8 mouse cellular contexts compared by ENCODE assay signal in the genomic region with DNA sequence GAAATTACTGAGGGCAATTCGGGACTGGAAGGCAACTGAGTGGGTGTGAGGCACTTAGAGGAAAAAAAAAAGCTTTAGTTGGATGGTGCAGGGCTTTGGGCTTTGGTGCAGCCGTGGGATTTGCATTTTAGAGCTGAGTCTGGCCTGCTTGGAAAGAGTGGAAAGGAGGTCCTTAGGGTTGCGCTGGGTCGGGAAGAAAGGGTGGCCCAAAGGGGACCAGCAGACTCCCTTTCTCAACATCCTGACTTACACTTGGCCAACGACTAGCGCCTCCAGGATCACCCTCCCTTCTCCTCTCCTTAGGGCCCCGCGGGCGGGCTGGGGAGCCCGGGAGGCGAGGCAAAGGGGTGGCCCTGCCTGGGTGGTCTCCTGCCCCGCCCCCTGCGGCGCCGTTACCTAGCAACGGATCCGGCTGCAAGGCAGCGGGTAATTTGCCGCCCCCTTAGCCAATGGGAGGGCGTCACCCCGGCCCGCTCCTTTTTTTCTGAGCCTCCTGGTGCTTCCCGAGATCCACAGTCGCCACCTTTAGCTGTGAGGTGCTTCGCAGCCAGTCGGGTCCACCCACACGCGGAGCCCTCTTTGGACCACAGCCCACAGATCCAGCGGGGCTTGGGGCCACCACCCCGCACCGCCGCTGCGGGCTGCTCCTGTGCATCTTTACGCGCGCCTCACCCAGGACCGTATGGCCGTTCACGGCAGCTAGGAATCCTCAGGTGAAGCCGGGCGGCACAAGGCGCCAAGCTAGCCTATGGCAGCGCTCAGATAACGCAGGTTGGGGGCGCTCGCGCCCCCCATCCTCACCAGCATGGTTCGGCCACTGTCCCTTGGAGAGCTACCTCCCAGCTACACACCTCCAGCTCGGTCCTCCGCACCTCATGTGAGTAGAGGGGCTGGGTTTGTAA. TPM values are rescaled to one million over a fixed set of nuclear protein-coding genes. Genes with fewer than 3 reads are reported as not detected.
A peak's percentile ranks its signal among the peaks of the same experiment; 100 is the strongest.
DNase-seq lines count a peak whose midpoint lies in the region; ATAC-seq and TF ChIP-seq lines count a peak whose summit lies in the region.

A gene (plus strand): TSS at position 525 of the 902 bp plus-strand sequence.

- TF ChIP-seq CTCF in liver, adult 2 months (IDR thresholded peaks at IDR 0.05; ENCODE audit: low read depth, low read length) = no peak
- TF ChIP-seq CTCF in midbrain, postnatal 0 days (IDR thresholded peaks at IDR 0.05) = 0 out of 2 replicates have a peak, but pooled peaks have one; percentile 32

- peak within 1 kb of the TSS; percentile 66 for H3K4me3 ChIP-seq in embryonic facial prominence, embryonic 14.5 days (ENCODE audit: low read depth, low read length)
- H3K4me3 ChIP-seq in heart, embryonic 10.5 days = peak within 1 kb of the TSS; percentile 80
- H3K4me3 ChIP-seq in kidney, embryonic 14.5 days (ENCODE audit: low read length) = peak within 1 kb of the TSS; percentile 59
- H3K4me3 ChIP-seq in liver, adult 2 months (ENCODE audit: insufficient read depth, low read depth, low read length) = peak within 1 kb of the TSS; percentile 51
- peak within 1 kb of the TSS; percentile 63 for H3K4me3 ChIP-seq in midbrain, postnatal 0 days (ENCODE audit: low read depth, low read length)

- peak within 1 kb of the TSS; percentile 76 for H3K27ac ChIP-seq in embryonic facial prominence, embryonic 14.5 days (replicated peaks; ENCODE audit: low read depth, low read length)
- H3K27ac ChIP-seq in heart, embryonic 10.5 days = peak within 1 kb of the TSS; percentile 85
- peak within 1 kb of the TSS; percentile 80 for H3K27ac ChIP-seq in kidney, embryonic 14.5 days (ENCODE audit: low read depth, low read length)
- peak within 1 kb of the TSS; percentile 82 for H3K27ac ChIP-seq in liver, adult 2 months (replicated peaks; ENCODE audit: insufficient read depth, low read depth, low read length)
- 0 out of 2 replicates have a peak within 1 kb of the TSS, but pooled peaks have one; percentile 39 for H3K27ac ChIP-seq in midbrain, postnatal 0 days (ENCODE audit: low read depth, low read length)

- peak; percentile 37 to 67 for DNase-seq in spleen, postnatal 4 days (ENCODE audit: low spot score in 2 of 2)
- DNase-seq in spleen, postnatal 36 days (ENCODE audit: low spot score in 2 of 2) = no peak
- DNase-seq in embryonic facial prominence, embryonic 14.5 days (ENCODE audit: low spot score) = peak; percentile 85
- DNase-seq in heart, embryonic 10.5 days (ENCODE audit: low spot score) = peak; percentile 87
- DNase-seq in liver, adult 2 months (ENCODE audit: extremely low read depth, low read depth, low spot score) = no peak
- DNase-seq in midbrain, postnatal 0 days (ENCODE audit: low spot score) = peak; percentile 76
- peak; percentile 89 for DNase-seq in testis, postnatal 14 days (ENCODE audit: low spot score)

- no peaks in the 10 kb centered on the region for H3K79me2 ChIP-seq in liver, adult 2 months (ENCODE audit: control insufficient read depth, insufficient read depth, low read length)

- WGBS in embryonic facial prominence, embryonic 14.5 days = under 1% methylated on average over 29 of the region's 50 CpGs
- WGBS in heart, embryonic 10.5 days = under 1% methylated on average over 50 of the region's 50 CpGs
- WGBS in kidney, embryonic 14.5 days = under 1% methylated on average over 48 of the region's 50 CpGs
- WGBS in liver, adult 2 months = 6% methylated on average over 50 of the region's 50 CpGs
- WGBS in midbrain, postnatal 0 days = under 1% methylated on average over 43 of the region's 50 CpGs

- H3K36me3 ChIP-seq in embryonic facial prominence, embryonic 14.5 days (ENCODE audit: control insufficient read depth, insufficient read depth, low read length) = no peaks in the 10 kb centered on the region
- H3K36me3 ChIP-seq in heart, embryonic 10.5 days = 0 out of 2 replicates have a peak, but pooled peaks cover 2% of the 10 kb centered on the region
- peaks cover 10% of the 10 kb centered on the region for H3K36me3 ChIP-seq in kidney, embryonic 14.5 days (ENCODE audit: control insufficient read depth, insufficient read depth, low read length)
- no peaks in the 10 kb centered on the region for H3K36me3 ChIP-seq in liver, adult 2 months (ENCODE audit: control insufficient read depth, insufficient read depth, low read length)
- H3K36me3 ChIP-seq in midbrain, postnatal 0 days (ENCODE audit: insufficient read depth, low read length) = peaks cover 8% of the 10 kb centered on the region

- ATAC-seq in embryonic facial prominence, embryonic 14.5 days (ENCODE audit: low read depth) = peak; percentile 71
- peak; percentile 91 for ATAC-seq in kidney, embryonic 14.5 days (ENCODE audit: low FRiP score, low TSS enrichment)
- peak; percentile 89 for ATAC-seq in midbrain, postnatal 0 days (ENCODE audit: low FRiP score)

- TF ChIP-seq POLR2A in liver, adult 2 months (IDR thresholded peaks at IDR 0.05; ENCODE audit: extremely low read depth, insufficient read depth, low read length) = no peak

- no peaks in the 10 kb centered on the region for H3K9me3 ChIP-seq in embryonic facial prominence, embryonic 14.5 days (ENCODE audit: control insufficient read depth, low read length)
- H3K9me3 ChIP-seq in heart, embryonic 10.5 days = no peaks in the 10 kb centered on the region
- no peaks in the 10 kb centered on the region for H3K9me3 ChIP-seq in kidney, embryonic 14.5 days (ENCODE audit: control insufficient read depth, low read length)
- no peaks in the 10 kb centered on the region for H3K9me3 ChIP-seq in midbrain, postnatal 0 days (ENCODE audit: low read length)

- peak within 1 kb of the TSS; percentile 99 for H3K4me2 ChIP-seq in embryonic facial prominence, embryonic 14.5 days (ENCODE audit: low read depth, low read length)
- H3K4me2 ChIP-seq in kidney, embryonic 14.5 days (replicated peaks; ENCODE audit: low read depth, low read length) = peak within 1 kb of the TSS; percentile 87
- peak within 1 kb of the TSS; percentile 67 for H3K4me2 ChIP-seq in midbrain, postnatal 0 days (ENCODE audit: low read depth, low read length, poor library complexity, severe bottlenecking)

- H3K4me1 ChIP-seq in embryonic facial prominence, embryonic 14.5 days (ENCODE audit: control insufficient read depth, insufficient read depth, low read length) = peaks cover 18% of the 10 kb centered on the region
- H3K4me1 ChIP-seq in heart, embryonic 10.5 days = peaks cover 24% of the 10 kb centered on the region
- H3K4me1 ChIP-seq in kidney, embryonic 14.5 days (ENCODE audit: control insufficient read depth, insufficient read depth, low read length) = peaks cover 29% of the 10 kb centered on the region
- peaks cover 14% of the 10 kb centered on the region for H3K4me1 ChIP-seq in liver, adult 2 months (ENCODE audit: control insufficient read depth, insufficient read depth, low read length)
- peaks cover 3% of the 10 kb centered on the region; the same call in 1 of the 2 replicates for H3K4me1 ChIP-seq in midbrain, postnatal 0 days (ENCODE audit: insufficient read depth, low read length)

- no peaks in the 10 kb centered on the region for H3K27me3 ChIP-seq in embryonic facial prominence, embryonic 14.5 days (replicated peaks; ENCODE audit: control insufficient read depth, insufficient read depth, low read length)
- peaks cover 3% of the 10 kb centered on the region; the same call in 1 of the 2 replicates for H3K27me3 ChIP-seq in heart, embryonic 10.5 days (ENCODE audit: insufficient read depth, poor library complexity, severe bottlenecking)
- no peaks in the 10 kb centered on the region for H3K27me3 ChIP-seq in kidney, embryonic 14.5 days (ENCODE audit: control insufficient read depth, insufficient read depth, low read length)
- no peaks in the 10 kb centered on the region for H3K27me3 ChIP-seq in liver, adult 2 months (ENCODE audit: control insufficient read depth, insufficient read depth, low read length)
- H3K27me3 ChIP-seq in midbrain, postnatal 0 days (ENCODE audit: insufficient read depth, low read length) = 0 out of 2 replicates have a peak, but pooled peaks cover 4% of the 10 kb centered on the region

- H3K9ac ChIP-seq in embryonic facial prominence, embryonic 14.5 days (ENCODE audit: low read depth, low read length) = peak within 1 kb of the TSS; percentile 74
- peak within 1 kb of the TSS; percentile 63 for H3K9ac ChIP-seq in kidney, embryonic 14.5 days (ENCODE audit: low read depth, low read length)
- peak within 1 kb of the TSS; percentile 70 for H3K9ac ChIP-seq in liver, adult 2 months (ENCODE audit: low read depth, low read length)
- peak within 1 kb of the TSS; percentile 61 for H3K9ac ChIP-seq in midbrain, postnatal 0 days (replicated peaks; ENCODE audit: low read length, poor library complexity, severe bottlenecking)

RNA-seq across cellular contexts. Expression of the gene that starts here (rescaled TPM):
- 9.0 and 11.0 TPM in 2 replicates for polyA plus RNA-seq in embryonic facial prominence, embryonic 14.5 days (2014; fragmentation: Nextera tagmentation; extraction: Ambion mirVana)
- 2.9 and 3.5 TPM in 2 replicates for polyA plus RNA-seq in heart, embryonic 10.5 days (2016; fragmentation: Nextera tagmentation; extraction: Ambion mirVana)
- 6.0 and 7.6 TPM in 2 replicates for polyA plus RNA-seq in kidney, embryonic 14.5 days (2014; fragmentation: Nextera tagmentation; extraction: Ambion mirVana)
- total RNA-seq in liver, adult 2 months (2014; rRNA removed) = 0.18 and 0.34 TPM in 2 replicates
- polyA plus RNA-seq in liver, adult 2 months (2012; rRNA removed) = 1.0 and 1.4 TPM in 2 replicates
- total RNA-seq in midbrain, postnatal 0 days (2014; rRNA removed) = 6.8 and 12.2 TPM in 2 replicates
- 3.5 and 3.7 TPM in 2 replicates for polyA plus RNA-seq in midbrain, postnatal 0 days (2015; fragmentation: Nextera tagmentation; extraction: Ambion mirVana)

Comparison
In these comparisons a context has a peak if more than half of its experiments do, and no peak if none do; other contexts are left out.
1. DNase-seq: peak in spleen, postnatal 4 days (2 of 2), embryonic facial prominence, embryonic 14.5 days (single experiment), heart, embryonic 10.5 days (single experiment), midbrain, postnatal 0 days (single experiment) and testis, postnatal 14 days (single experiment); none in spleen, postnatal 36 days (0 of 2) and liver, adult 2 months (single experiment).
2. Peak in every context shown above with its lines, with median percentiles within 50 percentile points of each other: ATAC-seq, H3K27ac ChIP-seq, H3K4me2 ChIP-seq, H3K4me3 ChIP-seq and H3K9ac ChIP-seq.